Mouse (Mus musculus) stomach, embryonic 15.5 days (tissue): Measurements from ENCODE around the gene Pde7b. TPM values are rescaled to one million over a fixed set of nuclear protein-coding genes. Genes with fewer than 3 reads are reported as not detected.
"Not testable (repeated sequence)": the region's sequence is repeated elsewhere in the genome, so short reads cannot be mapped to it uniquely, and the experiment has no call there.

Experiments used
- ATAC-seq: fragments of 200-750 bp; cut with Nextera tagmentation; 2 replicates; pipeline ENCODE4 v1.8.0; 2017; ENCODE audit warnings: low read depth, moderate number of reproducible peaks, moderate TSS enrichment; ENCODE audit not compliant: insufficient read depth, low FRiP score
- H3K27ac ChIP-seq: fragments of 300-500 bp; sonication (generic); 2 replicates; pipeline ENCODE4 v1.5.1; 2015; ENCODE audit warnings: mild to moderate bottlenecking, inconsistent platforms
- H3K27me3 ChIP-seq: fragments of 300-500 bp; sonication (generic); replicated peaks from 2 replicates; pipeline ENCODE4 v1.6.1; 2015; ENCODE audit warnings: inconsistent platforms
- H3K36me3 ChIP-seq: fragments of 300-500 bp; sonication (generic); 2 replicates; pipeline ENCODE4 v1.6.1; 2015; ENCODE audit warnings: inconsistent platforms
- H3K4me1 ChIP-seq: fragments of 300-500 bp; sonication (generic); 2 replicates; pipeline ENCODE4 v1.6.1; 2015; ENCODE audit warnings: inconsistent platforms
- H3K4me2 ChIP-seq: fragments of 300-500 bp; sonication (generic); 2 replicates; pipeline ENCODE4 v1.6.1; 2015; ENCODE audit warnings: mild to moderate bottlenecking, inconsistent platforms
- H3K4me3 ChIP-seq: fragments of 300-500 bp; sonication (generic); replicated peaks from 2 replicates; pipeline ENCODE4 v1.5.1; 2015; ENCODE audit warnings: inconsistent platforms
- H3K9ac ChIP-seq: fragments of 300-500 bp; sonication (generic); 2 replicates; pipeline ENCODE4 v1.6.1; 2015; ENCODE audit warnings: inconsistent platforms
- H3K9me3 ChIP-seq: fragments of 300-500 bp; sonication (generic); 2 replicates; pipeline ENCODE4 v1.6.1; 2016; ENCODE audit warnings: inconsistent platforms
- WGBS: fragments of 180-500 bp; shearing (Covaris S2); methylation state at CpG from one replicate; pipeline ENCODE4 v1.1.7; 2015; 5-methylcytosine and 5-hydroxymethylcytosine counted together
- polyA plus RNA-seq: library from polyadenylated mRNA; unstranded; fragments of >200 nt; fragmentation: Nextera tagmentation; extraction: Ambion mirVana; gene quantifications from 2 replicates; pipeline ENCODE4 v1.2.1, GENCODE M21; 2015

Gene Pde7b
- polyA plus RNA-seq, 1 experiment from 2014 or later: 3.9 TPM

GRCm38 (mm10) chr10:20531921-20532320 lies 193.0 kb downstream of the Pde7b start:
- H3K27me3 ChIP-seq: no peaks in the 10 kb centered on the region
- no peak overlapping the region for H3K27ac ChIP-seq
- no peaks in the 10 kb centered on the region for H3K9me3 ChIP-seq
- no peak for ATAC-seq
- no peak overlapping the region for H3K9ac ChIP-seq
- no peak overlapping the region for H3K4me2 ChIP-seq
- no peaks in the 10 kb centered on the region for H3K36me3 ChIP-seq
- 0 out of 2 replicates have a peak, but pooled peaks cover 5% of the 10 kb centered on the region for H3K4me1 ChIP-seq
- 75% methylated on average over 5 of the region's 5 CpGs for WGBS
- H3K4me3 ChIP-seq: no peak overlapping the region

GRCm38 (mm10) chr10:20528544-20529411 lies 196.1 kb downstream of the Pde7b start:
- H3K9ac ChIP-seq: no peak overlapping the region
- WGBS: 57% methylated on average over 20 of the region's 20 CpGs
- ATAC-seq: no peak
- no peak overlapping the region for H3K4me3 ChIP-seq
- H3K4me1 ChIP-seq: 0 out of 2 replicates have a peak, but pooled peaks cover 3% of the 10 kb centered on the region
- no peaks in the 10 kb centered on the region for H3K36me3 ChIP-seq
- no peaks in the 10 kb centered on the region for H3K9me3 ChIP-seq
- no peak overlapping the region for H3K4me2 ChIP-seq
- no peak overlapping the region for H3K27ac ChIP-seq
- H3K27me3 ChIP-seq: no peaks in the 10 kb centered on the region

- no peak for ATAC-seq
- no peak overlapping the region for H3K9ac ChIP-seq
- no peak overlapping the region for H3K4me2 ChIP-seq
- no peaks in the 10 kb centered on the region for H3K9me3 ChIP-seq
- H3K27me3 ChIP-seq: no peaks in the 10 kb centered on the region
- H3K4me3 ChIP-seq: no peak overlapping the region
- no peak overlapping the region for H3K27ac ChIP-seq
- 73% methylated on average over 4 of the region's 4 CpGs for WGBS
- H3K4me1 ChIP-seq: 0 out of 2 replicates have a peak, but pooled peaks cover 3% of the 10 kb centered on the region
- no peaks in the 10 kb centered on the region for H3K36me3 ChIP-seq
Observed at GRCm38 (mm10) chr10:20527737-20528136, 197.1 kb downstream of the Pde7b start.

- Histone ChIP-seq H3K9me3 (no peaks in the 10 kb centered on the region), H3K27ac (no peak overlapping the region), H3K36me3 (no peaks in the 10 kb centered on the region), H3K27me3 (no peaks in the 10 kb centered on the region), H3K4me2 (no peak overlapping the region), H3K4me3 (no peak overlapping the region), H3K9ac (no peak overlapping the region), H3K4me1 (0 out of 2 replicates have a peak, but pooled peaks cover 3% of the 10 kb centered on the region)
- no peak for ATAC-seq
- WGBS: 87% methylated on average over 9 of the region's 9 CpGs
Observed at GRCm38 (mm10) chr10:20518529-20518889, 206.4 kb downstream of the Pde7b start.

- not testable (repeated sequence) for H3K9ac ChIP-seq, H3K4me1 ChIP-seq, H3K4me2 ChIP-seq, ATAC-seq, H3K27me3 ChIP-seq, H3K4me3 ChIP-seq, H3K9me3 ChIP-seq, H3K36me3 ChIP-seq, H3K27ac ChIP-seq
- WGBS: 70% methylated on average over 9 of the region's 9 CpGs
Observed at GRCm38 (mm10) chr10:20517756-20518528, 206.9 kb downstream of the Pde7b start.

- no peaks in the 10 kb centered on the region for H3K4me1 ChIP-seq
- no peaks in the 10 kb centered on the region for H3K9me3 ChIP-seq
- no peak overlapping the region for H3K9ac ChIP-seq
- 81% methylated on average over 4 of the region's 4 CpGs for WGBS
- H3K27me3 ChIP-seq: no peaks in the 10 kb centered on the region
- no peak for ATAC-seq
- no peak overlapping the region for H3K27ac ChIP-seq
- no peaks in the 10 kb centered on the region for H3K36me3 ChIP-seq
- H3K4me2 ChIP-seq: no peak overlapping the region
- H3K4me3 ChIP-seq: no peak overlapping the region
Observed at GRCm38 (mm10) chr10:20513891-20514290, 211.0 kb downstream of the Pde7b start.

GRCm38 (mm10) chr10:20513461-20513860 lies 211.4 kb downstream of the Pde7b start:
- Histone ChIP-seq H3K36me3 (no peaks in the 10 kb centered on the region), H3K4me2 (no peak overlapping the region), H3K9me3 (no peaks in the 10 kb centered on the region), H3K27ac (no peak overlapping the region), H3K27me3 (no peaks in the 10 kb centered on the region), H3K4me1 (no peaks in the 10 kb centered on the region), H3K4me3 (no peak overlapping the region), H3K9ac (no peak overlapping the region)
- WGBS: 88% methylated on average over 5 of the region's 5 CpGs
- no peak for ATAC-seq

- ATAC-seq: no peak
Observed at GRCm38 (mm10) chr10:20509819-20510218, 215.1 kb downstream of the Pde7b start.

GRCm38 (mm10) chr10:20508497-20508896 lies 216.4 kb downstream of the Pde7b start:
- Histone ChIP-seq H3K27ac (no peak overlapping the region), H3K9me3 (no peaks in the 10 kb centered on the region), H3K27me3 (no peaks in the 10 kb centered on the region), H3K4me2 (no peak overlapping the region), H3K4me3 (no peak overlapping the region), H3K9ac (no peak overlapping the region), H3K36me3 (no peaks in the 10 kb centered on the region), H3K4me1 (0 out of 2 replicates have a peak, but pooled peaks cover 3% of the 10 kb centered on the region)
- no peak for ATAC-seq
- 67% methylated on average over 3 of the region's 3 CpGs for WGBS

More at GRCm38 (mm10) chr10:20509819-20510218, 215.1 kb downstream of the Pde7b start:
- H3K36me3 ChIP-seq: no peaks in the 10 kb centered on the region
- H3K27ac ChIP-seq: no peak overlapping the region
- H3K4me1 ChIP-seq: 0 out of 2 replicates have a peak, but pooled peaks cover 3% of the 10 kb centered on the region
- H3K27me3 ChIP-seq: no peaks in the 10 kb centered on the region
- no peak overlapping the region for H3K4me2 ChIP-seq
- WGBS: 90% methylated on average over 4 of the region's 4 CpGs
- no peaks in the 10 kb centered on the region for H3K9me3 ChIP-seq
- no peak overlapping the region for H3K4me3 ChIP-seq
- H3K9ac ChIP-seq: no peak overlapping the region

GRCm38 (mm10) chr10:20507732-20508412 lies 217.0 kb downstream of the Pde7b start:
- H3K4me2 ChIP-seq: no peak overlapping the region
- H3K9me3 ChIP-seq: no peaks in the 10 kb centered on the region
- 0 out of 2 replicates have a peak, but pooled peaks cover 3% of the 10 kb centered on the region for H3K4me1 ChIP-seq
- no peak overlapping the region for H3K27ac ChIP-seq
- H3K27me3 ChIP-seq: no peaks in the 10 kb centered on the region
- WGBS: 47% methylated on average over 9 of the region's 9 CpGs
- ATAC-seq: no peak
- no peak overlapping the region for H3K9ac ChIP-seq
- no peak overlapping the region for H3K4me3 ChIP-seq
- no peaks in the 10 kb centered on the region for H3K36me3 ChIP-seq

- Histone ChIP-seq H3K27ac (no peak overlapping the region), H3K4me2 (no peak overlapping the region), H3K9ac (no peak overlapping the region), H3K9me3 (no peaks in the 10 kb centered on the region), H3K4me1 (0 out of 2 replicates have a peak, but pooled peaks cover 3% of the 10 kb centered on the region), H3K36me3 (no peaks in the 10 kb centered on the region), H3K4me3 (no peak overlapping the region), H3K27me3 (no peaks in the 10 kb centered on the region)
- no peak for ATAC-seq
- WGBS: 77% methylated on average over 2 of the region's 2 CpGs
Observed at GRCm38 (mm10) chr10:20507069-20507468, 217.8 kb downstream of the Pde7b start.
